Mouse (Mus musculus): ENCODE data around the gene Ednra. TPM values are rescaled to one million over a fixed set of nuclear protein-coding genes. Genes with fewer than 3 reads are reported as not detected.

Gene Ednra
- polyA plus RNA-seq, 1 experiment from 2014 or later = 3.9 TPM

GRCm38 (mm10) chr8:77633211-77633610 is 91.1 kb downstream of the Ednra start:
- Histone ChIP-seq H3K27me3 (replicated peaks) (no peaks in the 10 kb centered on the region), H3K27ac (no peak overlapping the region), H3K4me1 (0 out of 2 replicates have a peak, but pooled peaks cover 3% of the 10 kb centered on the region), H3K36me3 (no peaks in the 10 kb centered on the region), H3K9me3 (replicated peaks) (no peaks in the 10 kb centered on the region), H3K9ac (no peak overlapping the region), H3K4me3 (no peak overlapping the region), H3K4me2 (no peak overlapping the region)
- ATAC-seq = no peak
- 62% methylated on average over 2 of the region's 2 CpGs for WGBS (ENCODE audit: insufficient replicate concordance)

- Histone ChIP-seq H3K4me3 (no peak overlapping the region), H3K9me3 (replicated peaks) (no peaks in the 10 kb centered on the region), H3K4me2 (no peak overlapping the region), H3K27ac (no peak overlapping the region), H3K9ac (no peak overlapping the region), H3K36me3 (no peaks in the 10 kb centered on the region), H3K4me1 (0 out of 2 replicates have a peak, but pooled peaks cover 3% of the 10 kb centered on the region), H3K27me3 (replicated peaks) (no peaks in the 10 kb centered on the region)
- WGBS (ENCODE audit: insufficient replicate concordance) = 65% methylated on average over 3 of the region's 3 CpGs
- ATAC-seq = no peak
Measured at GRCm38 (mm10) chr8:77630691-77631090, 93.6 kb downstream of the Ednra start.

- H3K4me2 ChIP-seq = no peak overlapping the region
- H3K4me1 ChIP-seq = 0 out of 2 replicates have a peak, but pooled peaks cover 3% of the 10 kb centered on the region
- H3K4me3 ChIP-seq = no peak overlapping the region
- ATAC-seq = no peak
- no peak overlapping the region for H3K9ac ChIP-seq
- H3K36me3 ChIP-seq = no peaks in the 10 kb centered on the region
- no peak overlapping the region for H3K27ac ChIP-seq
- no peaks in the 10 kb centered on the region for H3K27me3 ChIP-seq (replicated peaks)
- 15% methylated on average over 15 of the region's 15 CpGs for WGBS (ENCODE audit: insufficient replicate concordance)
- no peaks in the 10 kb centered on the region for H3K9me3 ChIP-seq (replicated peaks)
Measured at GRCm38 (mm10) chr8:77629858-77630537, 94.3 kb downstream of the Ednra start.

- Histone ChIP-seq H3K9me3 (replicated peaks) (no peaks in the 10 kb centered on the region), H3K27me3 (replicated peaks) (0 out of 2 replicates have a peak, but pooled peaks cover 3% of the 10 kb centered on the region), H3K27ac (no peak overlapping the region), H3K4me3 (no peak overlapping the region), H3K9ac (no peak overlapping the region), H3K4me2 (no peak overlapping the region), H3K36me3 (no peaks in the 10 kb centered on the region), H3K4me1 (no peaks in the 10 kb centered on the region)
- ATAC-seq = no peak
- 75% methylated on average over 7 of the region's 7 CpGs for WGBS (ENCODE audit: insufficient replicate concordance)
Measured at GRCm38 (mm10) chr8:77623677-77624209, 100.5 kb downstream of the Ednra start.

- no peak for ATAC-seq
- H3K27ac ChIP-seq = no peak overlapping the region
Measured at GRCm38 (mm10) chr8:77617916-77618315, 106.3 kb downstream of the Ednra start.

More at GRCm38 (mm10) chr8:77617916-77618315, 106.3 kb downstream of the Ednra start:
- Histone ChIP-seq H3K36me3 (no peaks in the 10 kb centered on the region), H3K27me3 (replicated peaks) (0 out of 2 replicates have a peak, but pooled peaks cover 3% of the 10 kb centered on the region), H3K9ac (no peak overlapping the region), H3K9me3 (replicated peaks) (no peaks in the 10 kb centered on the region), H3K4me1 (no peaks in the 10 kb centered on the region), H3K4me2 (no peak overlapping the region), H3K4me3 (no peak overlapping the region)
- WGBS (ENCODE audit: insufficient replicate concordance) = 64% methylated on average over 2 of the region's 2 CpGs

Other genes with a start within 250 kb of the Ednra start
- 13.5 and 13.8 TPM in 2 replicates for gene Arhgap10, start 206.5 kb downstream of the Ednra start, polyA plus RNA-seq (2016; fragmentation: Nextera tagmentation; extraction: Ambion mirVana)
- gene Prmt9, start 175.1 kb downstream of the Ednra start, polyA plus RNA-seq (2016; fragmentation: Nextera tagmentation; extraction: Ambion mirVana) = 12.7 and 13.1 TPM in 2 replicates
- gene Tmem184c, start 113.8 kb downstream of the Ednra start, polyA plus RNA-seq (2016; fragmentation: Nextera tagmentation; extraction: Ambion mirVana) = 7.8 and 8.4 TPM in 2 replicates